Mouse (Mus musculus) neutrophil, adult 59 days (primary cell): Measurements from ENCODE around the gene Gm20911. TPM values are rescaled to one million over a fixed set of nuclear protein-coding genes. Genes with fewer than 3 reads are reported as not detected.

Experiments used
- total RNA-seq, 2 experiments: library from RNA; stranded (reverse); gene quantifications; 1 replicate in 1 of 2; 2 replicates in 1 of 2; pipeline ENCODE4 v1.2.4; 2023

Gm20911 gene
- total RNA-seq = not detected

GRCm38 (mm10) chrY:81457707-81458106 lies at the start of gene Gm20911:
Gm20911 (plus strand) TSS chrY:81458007.

